Mouse (Mus musculus): ENCODE data around the gene Lima1.

- TF ChIP-seq CTCF (IDR thresholded peaks at IDR 0.05) (no peak), EP300 (IDR thresholded peaks at IDR 0.05) (no peak)
Measured at GRCm38 (mm10) chr15:99862473-99862872, 12.8 kb downstream of the Lima1 start.
